Mouse (Mus musculus): ENCODE results near the gene Ngef. TPM values are rescaled to one million over a fixed set of nuclear protein-coding genes. Genes with fewer than 3 reads are reported as not detected.
A peak's percentile ranks its signal among the peaks of the same experiment; 100 is the strongest.

The Ngef gene
- polyA plus RNA-seq, 1 experiment: not detected

- TF ChIP-seq POLR2A (IDR thresholded peaks at IDR 0.05; ENCODE audit: insufficient read depth, low read depth, low read length): no peak
- TF ChIP-seq CTCF (IDR thresholded peaks at IDR 0.05; ENCODE audit: insufficient read depth, low read depth, low read length): no peak
- Histone ChIP-seq H3K4me1 (ENCODE audit: control insufficient read depth, insufficient read depth, low read length) (peaks cover 23% of the 10 kb centered on the region), H3K4me3 (ENCODE audit: insufficient read depth, low read depth, low read length) (peak overlapping the region; percentile 95), H3K27ac (ENCODE audit: insufficient read depth, low read depth, low read length) (no peak overlapping the region)
- 17% methylated on average over 26 of the region's 26 CpGs for WGBS
These were observed 64.8 kb downstream of the Ngef start for GRCm38 (mm10) chr1:87508591-87509560.

GRCm38 (mm10) chr1:87507857-87508256 is 65.8 kb downstream of the Ngef start:
- no peak overlapping the region for H3K4me3 ChIP-seq (ENCODE audit: insufficient read depth, low read depth, low read length)
- no peak for TF ChIP-seq POLR2A (IDR thresholded peaks at IDR 0.05; ENCODE audit: insufficient read depth, low read depth, low read length)
- WGBS: 40% methylated on average over 6 of the region's 6 CpGs
- peaks cover 23% of the 10 kb centered on the region for H3K4me1 ChIP-seq (ENCODE audit: control insufficient read depth, insufficient read depth, low read length)
- no peak overlapping the region for H3K27ac ChIP-seq (ENCODE audit: insufficient read depth, low read depth, low read length)

GRCm38 (mm10) chr1:87505524-87505923 is 68.1 kb downstream of the Ngef start:
- H3K4me1 ChIP-seq (ENCODE audit: control insufficient read depth, insufficient read depth, low read length): peaks cover 25% of the 10 kb centered on the region
- H3K27ac ChIP-seq (ENCODE audit: insufficient read depth, low read depth, low read length): no peak overlapping the region
- H3K4me3 ChIP-seq (ENCODE audit: insufficient read depth, low read depth, low read length): no peak overlapping the region
- no peak for TF ChIP-seq CTCF (IDR thresholded peaks at IDR 0.05; ENCODE audit: insufficient read depth, low read depth, low read length)
- no peak for TF ChIP-seq POLR2A (IDR thresholded peaks at IDR 0.05; ENCODE audit: insufficient read depth, low read depth, low read length)
- WGBS: 93% methylated on average over 4 of the region's 4 CpGs

GRCm38 (mm10) chr1:87493542-87493941 is 80.1 kb downstream of the Ngef start:
- H3K27ac ChIP-seq (ENCODE audit: insufficient read depth, low read depth, low read length): no peak overlapping the region; the same call in 1 of the 2 replicates
- TF ChIP-seq CTCF (IDR thresholded peaks at IDR 0.05; ENCODE audit: insufficient read depth, low read depth, low read length) (no peak), POLR2A (IDR thresholded peaks at IDR 0.05; ENCODE audit: insufficient read depth, low read depth, low read length) (no peak)
- H3K4me3 ChIP-seq (ENCODE audit: insufficient read depth, low read depth, low read length): no peak overlapping the region
- peaks cover 9% of the 10 kb centered on the region for H3K4me1 ChIP-seq (ENCODE audit: control insufficient read depth, insufficient read depth, low read length)
- WGBS: 49% methylated on average over 4 of the region's 4 CpGs

GRCm38 (mm10) chr1:87492285-87492684 is 81.4 kb downstream of the Ngef start:
- no peak for TF ChIP-seq POLR2A (IDR thresholded peaks at IDR 0.05; ENCODE audit: insufficient read depth, low read depth, low read length)
- TF ChIP-seq CTCF (IDR thresholded peaks at IDR 0.05; ENCODE audit: insufficient read depth, low read depth, low read length): no peak
- no peak overlapping the region for H3K27ac ChIP-seq (ENCODE audit: insufficient read depth, low read depth, low read length)
- WGBS: 56% methylated on average over 3 of the region's 3 CpGs
- H3K4me1 ChIP-seq (ENCODE audit: control insufficient read depth, insufficient read depth, low read length): peaks cover 12% of the 10 kb centered on the region
- H3K4me3 ChIP-seq (ENCODE audit: insufficient read depth, low read depth, low read length): no peak overlapping the region

GRCm38 (mm10) chr1:87486386-87486785 is 87.3 kb downstream of the Ngef start:
- WGBS: 37% methylated on average over 6 of the region's 6 CpGs
- H3K4me1 ChIP-seq (ENCODE audit: control insufficient read depth, insufficient read depth, low read length): peaks cover 11% of the 10 kb centered on the region
- H3K27ac ChIP-seq (ENCODE audit: insufficient read depth, low read depth, low read length): peak overlapping the region; percentile 12; the same call in 1 of the 2 replicates
- TF ChIP-seq POLR2A (IDR thresholded peaks at IDR 0.05; ENCODE audit: insufficient read depth, low read depth, low read length) (no peak), CTCF (IDR thresholded peaks at IDR 0.05; ENCODE audit: insufficient read depth, low read depth, low read length) (no peak)
- H3K4me3 ChIP-seq (ENCODE audit: insufficient read depth, low read depth, low read length): no peak overlapping the region

GRCm38 (mm10) chr1:87482546-87482945 is 91.1 kb downstream of the Ngef start:
- TF ChIP-seq CTCF (IDR thresholded peaks at IDR 0.05; ENCODE audit: insufficient read depth, low read depth, low read length): no peak
- TF ChIP-seq POLR2A (IDR thresholded peaks at IDR 0.05; ENCODE audit: insufficient read depth, low read depth, low read length): no peak
- Histone ChIP-seq H3K27ac (ENCODE audit: insufficient read depth, low read depth, low read length) (no peak overlapping the region), H3K4me1 (ENCODE audit: control insufficient read depth, insufficient read depth, low read length) (peaks cover 8% of the 10 kb centered on the region), H3K4me3 (ENCODE audit: insufficient read depth, low read depth, low read length) (no peak overlapping the region)
- 86% methylated on average over 4 of the region's 4 CpGs for WGBS

GRCm38 (mm10) chr1:87475076-87475895 is 98.4 kb downstream of the Ngef start:
- 2% methylated on average over 42 of the region's 42 CpGs for WGBS
- H3K4me3 ChIP-seq (ENCODE audit: insufficient read depth, low read depth, low read length): peak overlapping the region; percentile 36
- H3K27ac ChIP-seq (ENCODE audit: insufficient read depth, low read depth, low read length): no peak overlapping the region
- TF ChIP-seq CTCF (IDR thresholded peaks at IDR 0.05; ENCODE audit: insufficient read depth, low read depth, low read length) (no peak), POLR2A (IDR thresholded peaks at IDR 0.05; ENCODE audit: insufficient read depth, low read depth, low read length) (no peak)
- peaks cover 14% of the 10 kb centered on the region for H3K4me1 ChIP-seq (ENCODE audit: control insufficient read depth, insufficient read depth, low read length)

- Histone ChIP-seq H3K4me3 (ENCODE audit: insufficient read depth, low read depth, low read length) (no peak overlapping the region), H3K27ac (ENCODE audit: insufficient read depth, low read depth, low read length) (no peak overlapping the region), H3K4me1 (ENCODE audit: control insufficient read depth, insufficient read depth, low read length) (peaks cover 14% of the 10 kb centered on the region)
- WGBS: 76% methylated on average over 7 of the region's 7 CpGs
- no peak for TF ChIP-seq POLR2A (IDR thresholded peaks at IDR 0.05; ENCODE audit: insufficient read depth, low read depth, low read length)
- no peak for TF ChIP-seq CTCF (IDR thresholded peaks at IDR 0.05; ENCODE audit: insufficient read depth, low read depth, low read length)
These were observed 101.1 kb downstream of the Ngef start for GRCm38 (mm10) chr1:87472576-87472975.
